Mouse (Mus musculus): ENCODE data around the gene Gm49358. TPM values are rescaled to one million over a fixed set of nuclear protein-coding genes. Genes with fewer than 3 reads are reported as not detected.

Gm49358 gene
- polyA plus RNA-seq, 1 experiment from 2014 or later = not detected

GRCm38 (mm10) chr10:86786083-86786482 is 22.3 kb downstream of the Gm49358 start:
- DNase-seq = no peak
- Histone ChIP-seq H3K27ac (ENCODE audit: low read depth) (no peak overlapping the region), H3K4me2 (ENCODE audit: low read depth, low read length) (no peak overlapping the region), H3K4me1 (ENCODE audit: insufficient read depth) (peaks cover 11% of the 10 kb centered on the region), H3K36me3 (replicated peaks; ENCODE audit: insufficient read depth, low read length) (no peaks in the 10 kb centered on the region), H3K9me3 (ENCODE audit: low read length) (no peaks in the 10 kb centered on the region), H3K9ac (replicated peaks) (no peak overlapping the region), H3K27me3 (ENCODE audit: insufficient read depth, low read length) (no peaks in the 10 kb centered on the region), H3K4me3 (ENCODE audit: low read depth, low read length) (no peak overlapping the region)
- no peak for ATAC-seq
- TF ChIP-seq EP300 (IDR thresholded peaks at IDR 0.05; ENCODE audit: low read depth) (no peak), CTCF (IDR thresholded peaks at IDR 0.05; ENCODE audit: low read depth) (no peak)
- WGBS (ENCODE audit: insufficient replicate concordance) = 87% methylated on average over 5 of the region's 5 CpGs

- TF ChIP-seq CTCF (IDR thresholded peaks at IDR 0.05; ENCODE audit: low read depth) (no peak), EP300 (IDR thresholded peaks at IDR 0.05; ENCODE audit: low read depth) (no peak)
- WGBS (ENCODE audit: insufficient replicate concordance) = 74% methylated on average over 5 of the region's 5 CpGs
- Histone ChIP-seq H3K4me2 (ENCODE audit: low read depth, low read length) (no peak overlapping the region), H3K9ac (replicated peaks) (no peak overlapping the region), H3K27ac (ENCODE audit: low read depth) (no peak overlapping the region), H3K9me3 (ENCODE audit: low read length) (no peaks in the 10 kb centered on the region), H3K4me1 (ENCODE audit: insufficient read depth) (peaks cover 5% of the 10 kb centered on the region; the same call in 1 of the 2 replicates), H3K27me3 (ENCODE audit: insufficient read depth, low read length) (no peaks in the 10 kb centered on the region), H3K4me3 (ENCODE audit: low read depth, low read length) (no peak overlapping the region), H3K36me3 (replicated peaks; ENCODE audit: insufficient read depth, low read length) (no peaks in the 10 kb centered on the region)
- no peak for ATAC-seq
- no peak for DNase-seq
These were observed 24.4 kb downstream of the Gm49358 start for GRCm38 (mm10) chr10:86788193-86788592.

GRCm38 (mm10) chr10:86789146-86789672 is 25.4 kb downstream of the Gm49358 start:
- no peaks in the 10 kb centered on the region for H3K36me3 ChIP-seq (replicated peaks; ENCODE audit: insufficient read depth, low read length)
- no peak overlapping the region for H3K4me3 ChIP-seq (ENCODE audit: low read depth, low read length)
- TF ChIP-seq CTCF (IDR thresholded peaks at IDR 0.05; ENCODE audit: low read depth) (no peak), EP300 (IDR thresholded peaks at IDR 0.05; ENCODE audit: low read depth) (no peak)
- no peak overlapping the region for H3K9ac ChIP-seq (replicated peaks)
- no peak overlapping the region for H3K27ac ChIP-seq (ENCODE audit: low read depth)
- peaks cover 3% of the 10 kb centered on the region; the same call in 1 of the 2 replicates for H3K4me1 ChIP-seq (ENCODE audit: insufficient read depth)
- 77% methylated on average over 7 of the region's 7 CpGs for WGBS (ENCODE audit: insufficient replicate concordance)
- ATAC-seq (no peak), DNase-seq (no peak)
- no peak overlapping the region for H3K4me2 ChIP-seq (ENCODE audit: low read depth, low read length)
- H3K27me3 ChIP-seq (ENCODE audit: insufficient read depth, low read length) = no peaks in the 10 kb centered on the region
- no peaks in the 10 kb centered on the region for H3K9me3 ChIP-seq (ENCODE audit: low read length)

- H3K27ac ChIP-seq (ENCODE audit: low read depth) = no peak overlapping the region
These were observed 27.9 kb downstream of the Gm49358 start for GRCm38 (mm10) chr10:86791507-86792184.

GRCm38 (mm10) chr10:86793509-86793951 is 29.8 kb downstream of the Gm49358 start:
- Histone ChIP-seq H3K4me2 (ENCODE audit: low read depth, low read length) (no peak overlapping the region), H3K4me1 (ENCODE audit: insufficient read depth) (no peaks in the 10 kb centered on the region), H3K9me3 (ENCODE audit: low read length) (no peaks in the 10 kb centered on the region), H3K4me3 (ENCODE audit: low read depth, low read length) (no peak overlapping the region), H3K27ac (ENCODE audit: low read depth) (no peak overlapping the region), H3K36me3 (replicated peaks; ENCODE audit: insufficient read depth, low read length) (no peaks in the 10 kb centered on the region), H3K9ac (replicated peaks) (no peak overlapping the region), H3K27me3 (ENCODE audit: insufficient read depth, low read length) (no peaks in the 10 kb centered on the region)
- WGBS (ENCODE audit: insufficient replicate concordance) = 78% methylated on average over 2 of the region's 2 CpGs
- TF ChIP-seq EP300 (IDR thresholded peaks at IDR 0.05; ENCODE audit: low read depth) = no peak
- no peak for TF ChIP-seq CTCF (IDR thresholded peaks at IDR 0.05; ENCODE audit: low read depth)
- DNase-seq (no peak), ATAC-seq (no peak)

More at GRCm38 (mm10) chr10:86791507-86792184, 27.9 kb downstream of the Gm49358 start:
- DNase-seq (no peak), ATAC-seq (no peak)
- H3K4me2 ChIP-seq (ENCODE audit: low read depth, low read length) = no peak overlapping the region
- H3K4me3 ChIP-seq (ENCODE audit: low read depth, low read length) = no peak overlapping the region
- no peak overlapping the region for H3K9ac ChIP-seq (replicated peaks)
- no peaks in the 10 kb centered on the region for H3K4me1 ChIP-seq (ENCODE audit: insufficient read depth)
- H3K36me3 ChIP-seq (replicated peaks; ENCODE audit: insufficient read depth, low read length) = no peaks in the 10 kb centered on the region
- 75% methylated on average over 7 of the region's 7 CpGs for WGBS (ENCODE audit: insufficient replicate concordance)
- TF ChIP-seq CTCF (IDR thresholded peaks at IDR 0.05; ENCODE audit: low read depth) = no peak
- no peak for TF ChIP-seq EP300 (IDR thresholded peaks at IDR 0.05; ENCODE audit: low read depth)
- H3K27me3 ChIP-seq (ENCODE audit: insufficient read depth, low read length) = no peaks in the 10 kb centered on the region
- H3K9me3 ChIP-seq (ENCODE audit: low read length) = no peaks in the 10 kb centered on the region

- no peak for DNase-seq
- ATAC-seq = no peak
- no peak overlapping the region for H3K4me2 ChIP-seq (ENCODE audit: low read depth, low read length)
- TF ChIP-seq EP300 (IDR thresholded peaks at IDR 0.05; ENCODE audit: low read depth) (no peak), CTCF (IDR thresholded peaks at IDR 0.05; ENCODE audit: low read depth) (no peak)
- no peak overlapping the region for H3K27ac ChIP-seq (ENCODE audit: low read depth)
- H3K9me3 ChIP-seq (ENCODE audit: low read length) = no peaks in the 10 kb centered on the region
- H3K27me3 ChIP-seq (ENCODE audit: insufficient read depth, low read length) = no peaks in the 10 kb centered on the region
- WGBS (ENCODE audit: insufficient replicate concordance) = 84% methylated on average over 4 of the region's 4 CpGs
- H3K9ac ChIP-seq (replicated peaks) = no peak overlapping the region
- no peaks in the 10 kb centered on the region for H3K4me1 ChIP-seq (ENCODE audit: insufficient read depth)
- H3K4me3 ChIP-seq (ENCODE audit: low read depth, low read length) = no peak overlapping the region
- H3K36me3 ChIP-seq (replicated peaks; ENCODE audit: insufficient read depth, low read length) = no peaks in the 10 kb centered on the region
These were observed 30.4 kb downstream of the Gm49358 start for GRCm38 (mm10) chr10:86794196-86794595.

Measured in liver, postnatal 0 days (tissue).